Mouse (Mus musculus) limb, embryonic 13.5 days (tissue): Measurements from ENCODE around the gene Spint3. TPM values are rescaled to one million over a fixed set of nuclear protein-coding genes. Genes with fewer than 3 reads are reported as not detected.
A peak's percentile ranks its signal among the peaks of the same experiment; 100 is the strongest.

Source experiments
- ATAC-seq: fragments of 200-750 bp; cut with Nextera tagmentation; 2 replicates; pipeline ENCODE4 v1.8.0; 2017; ENCODE audit warnings: low read depth, moderate number of reproducible peaks, moderate TSS enrichment; ENCODE audit not compliant: low FRiP score
- H3K27ac ChIP-seq: fragments of 300-500 bp; sonication (generic); 2 replicates; pipeline ENCODE4 v1.5.1; 2015; ENCODE audit warnings: inconsistent platforms, mild to moderate bottlenecking, moderate library complexity
- H3K27me3 ChIP-seq: fragments of 300-500 bp; sonication (generic); 2 replicates; pipeline ENCODE4 v1.6.1; 2015; ENCODE audit warnings: mild to moderate bottlenecking, inconsistent platforms
- H3K36me3 ChIP-seq: fragments of 300-500 bp; sonication (generic); 2 replicates; pipeline ENCODE4 v1.6.1; 2015; ENCODE audit warnings: inconsistent platforms, mild to moderate bottlenecking, moderate library complexity
- H3K4me1 ChIP-seq: fragments of 300-500 bp; sonication (generic); 2 replicates; pipeline ENCODE4 v1.6.1; 2015; ENCODE audit warnings: inconsistent platforms
- H3K4me2 ChIP-seq: fragments of 300-500 bp; sonication (generic); replicated peaks from 2 replicates; pipeline ENCODE4 v1.6.1; 2015; ENCODE audit warnings: inconsistent platforms, mild to moderate bottlenecking, moderate library complexity
- H3K4me3 ChIP-seq: fragments of 300-500 bp; sonication (generic); 2 replicates; pipeline ENCODE4 v1.5.1; 2015; ENCODE audit warnings: moderate library complexity, mild to moderate bottlenecking, inconsistent platforms
- H3K9ac ChIP-seq: fragments of 300-500 bp; sonication (generic); 2 replicates; pipeline ENCODE4 v1.6.1; 2015; ENCODE audit warnings: mild to moderate bottlenecking, inconsistent platforms
- H3K9me3 ChIP-seq: fragments of 300-500 bp; sonication (generic); 2 replicates; pipeline ENCODE4 v1.6.1; 2016; ENCODE audit warnings: inconsistent platforms
- WGBS: fragments of 180-500 bp; shearing (Covaris S2); methylation state at CpG from one replicate; pipeline ENCODE4 v1.1.7; 2015; 5-methylcytosine and 5-hydroxymethylcytosine counted together
- polyA plus RNA-seq: library from polyadenylated mRNA; unstranded; fragments of >200 nt; fragmentation: Nextera tagmentation; extraction: Ambion mirVana; gene quantifications from 2 replicates; pipeline ENCODE4 v1.2.1, GENCODE M21; 2015

The Spint3 gene
- polyA plus RNA-seq, 1 experiment from 2014 or later, result not detected

- no peaks in the 10 kb centered on the region for H3K9me3 ChIP-seq
- H3K9ac ChIP-seq, result no peak overlapping the region
- H3K27me3 ChIP-seq, result peaks cover 5% of the 10 kb centered on the region
- no peak overlapping the region for H3K27ac ChIP-seq
- 88% methylated on average over 2 of the region's 2 CpGs for WGBS
- H3K4me1 ChIP-seq, result peaks cover 25% of the 10 kb centered on the region
- H3K4me2 ChIP-seq, result no peak overlapping the region
- H3K36me3 ChIP-seq, result peaks cover 14% of the 10 kb centered on the region
- ATAC-seq, result no peak
- H3K4me3 ChIP-seq, result no peak overlapping the region
Measured at GRCm38 (mm10) chr2:164566997-164567396, 6.3 kb downstream of the Spint3 start.

GRCm38 (mm10) chr2:164564346-164564745, 8.9 kb downstream of the Spint3 start:
- no peak for ATAC-seq
- Histone ChIP-seq H3K4me3 (no peak overlapping the region), H3K4me2 (peak overlapping the region; percentile 92), H3K9ac (no peak overlapping the region), H3K4me1 (peaks cover 25% of the 10 kb centered on the region), H3K27me3 (peaks cover 8% of the 10 kb centered on the region), H3K27ac (no peak overlapping the region), H3K36me3 (peaks cover 14% of the 10 kb centered on the region), H3K9me3 (no peaks in the 10 kb centered on the region)
- WGBS, result 73% methylated on average over 5 of the region's 5 CpGs

- Histone ChIP-seq H3K9me3 (no peaks in the 10 kb centered on the region), H3K36me3 (peaks cover 14% of the 10 kb centered on the region), H3K27ac (no peak overlapping the region), H3K4me1 (peaks cover 25% of the 10 kb centered on the region), H3K9ac (peak overlapping the region; percentile 75), H3K4me2 (peak overlapping the region; percentile 92), H3K4me3 (peak overlapping the region; percentile 50), H3K27me3 (peaks cover 8% of the 10 kb centered on the region)
- ATAC-seq, result peak; percentile 76
- under 1% methylated on average over 32 of the region's 32 CpGs for WGBS
Measured at GRCm38 (mm10) chr2:164563339-164564038, 9.8 kb downstream of the Spint3 start.

GRCm38 (mm10) chr2:164562391-164563188, 10.7 kb downstream of the Spint3 start, which contains the start of gene Wfdc2:
Gene Wfdc2, plus strand, starts transcription at chr2:164562413.
- Histone ChIP-seq H3K9ac (peak within 1 kb of the TSS; percentile 75), H3K9me3 (no peaks in the 10 kb centered on the region), H3K27ac (no peak within 1 kb of the TSS), H3K4me2 (peak within 1 kb of the TSS; percentile 92), H3K4me1 (peaks cover 25% of the 10 kb centered on the region), H3K4me3 (peak within 1 kb of the TSS; percentile 50), H3K36me3 (peaks cover 12% of the 10 kb centered on the region), H3K27me3 (peaks cover 12% of the 10 kb centered on the region)
- ATAC-seq, result no peak
- WGBS, result 5% methylated on average over 24 of the region's 24 CpGs

GRCm38 (mm10) chr2:164560106-164560505, 13.2 kb downstream of the Spint3 start:
- peaks cover 12% of the 10 kb centered on the region for H3K27me3 ChIP-seq
- H3K27ac ChIP-seq, result no peak overlapping the region
- H3K36me3 ChIP-seq, result no peaks in the 10 kb centered on the region
- peaks cover 25% of the 10 kb centered on the region for H3K4me1 ChIP-seq
- 83% methylated on average over 8 of the region's 8 CpGs for WGBS
- no peaks in the 10 kb centered on the region for H3K9me3 ChIP-seq
- no peak overlapping the region for H3K4me3 ChIP-seq
- H3K4me2 ChIP-seq, result no peak overlapping the region
- no peak overlapping the region for H3K9ac ChIP-seq
- ATAC-seq, result no peak

- no peak for ATAC-seq
- Histone ChIP-seq H3K4me3 (no peak overlapping the region), H3K27me3 (peaks cover 12% of the 10 kb centered on the region), H3K4me1 (peaks cover 18% of the 10 kb centered on the region), H3K4me2 (no peak overlapping the region), H3K9me3 (no peaks in the 10 kb centered on the region), H3K36me3 (no peaks in the 10 kb centered on the region), H3K9ac (no peak overlapping the region), H3K27ac (no peak overlapping the region)
- 41% methylated on average over 16 of the region's 16 CpGs for WGBS
Measured at GRCm38 (mm10) chr2:164558991-164559645, 14.1 kb downstream of the Spint3 start.

- WGBS, result 79% methylated on average over 8 of the region's 8 CpGs
- Histone ChIP-seq H3K27ac (no peak overlapping the region), H3K9ac (no peak overlapping the region), H3K36me3 (no peaks in the 10 kb centered on the region), H3K4me2 (no peak overlapping the region), H3K9me3 (no peaks in the 10 kb centered on the region), H3K4me1 (peaks cover 13% of the 10 kb centered on the region), H3K4me3 (no peak overlapping the region), H3K27me3 (peaks cover 12% of the 10 kb centered on the region)
- no peak for ATAC-seq
Measured at GRCm38 (mm10) chr2:164558426-164558825, 14.8 kb downstream of the Spint3 start.

GRCm38 (mm10) chr2:164551502-164551901, 21.8 kb downstream of the Spint3 start:
- H3K9ac ChIP-seq, result no peak overlapping the region
- H3K4me1 ChIP-seq, result 0 out of 2 replicates have a peak, but pooled peaks cover 6% of the 10 kb centered on the region
- no peak for ATAC-seq
- no peaks in the 10 kb centered on the region for H3K9me3 ChIP-seq
- H3K27ac ChIP-seq, result no peak overlapping the region
- no peak overlapping the region for H3K4me3 ChIP-seq
- no peak overlapping the region for H3K4me2 ChIP-seq
- WGBS, result 88% methylated on average over 9 of the region's 9 CpGs
- H3K36me3 ChIP-seq, result no peaks in the 10 kb centered on the region
- H3K27me3 ChIP-seq, result peaks cover 11% of the 10 kb centered on the region; the same call in 1 of the 2 replicates

GRCm38 (mm10) chr2:164550895-164551269, 22.4 kb downstream of the Spint3 start:
- Histone ChIP-seq H3K4me1 (0 out of 2 replicates have a peak, but pooled peaks cover 6% of the 10 kb centered on the region), H3K4me3 (no peak overlapping the region), H3K9ac (no peak overlapping the region; the same call in 1 of the 2 replicates), H3K9me3 (no peaks in the 10 kb centered on the region), H3K27ac (no peak overlapping the region), H3K27me3 (peaks cover 11% of the 10 kb centered on the region; the same call in 1 of the 2 replicates), H3K4me2 (no peak overlapping the region), H3K36me3 (no peaks in the 10 kb centered on the region)
- ATAC-seq, result no peak
- WGBS, result 78% methylated on average over 2 of the region's 2 CpGs

GRCm38 (mm10) chr2:164549963-164550894, 23.0 kb downstream of the Spint3 start:
- H3K9me3 ChIP-seq, result no peaks in the 10 kb centered on the region
- no peaks in the 10 kb centered on the region for H3K36me3 ChIP-seq
- H3K9ac ChIP-seq, result peak overlapping the region; percentile 43; the same call in 1 of the 2 replicates
- 0 out of 2 replicates have a peak, but pooled peaks cover 6% of the 10 kb centered on the region for H3K4me1 ChIP-seq
- no peak for ATAC-seq
- no peak overlapping the region for H3K27ac ChIP-seq
- 0 out of 2 replicates have a peak overlapping the region, but pooled peaks have one; percentile 11 for H3K4me2 ChIP-seq
- H3K4me3 ChIP-seq, result no peak overlapping the region
- WGBS, result 27% methylated on average over 10 of the region's 10 CpGs
- H3K27me3 ChIP-seq, result peaks cover 11% of the 10 kb centered on the region; the same call in 1 of the 2 replicates

GRCm38 (mm10) chr2:164549338-164549737, 23.9 kb downstream of the Spint3 start:
- ATAC-seq, result no peak
- Histone ChIP-seq H3K4me2 (no peak overlapping the region), H3K9ac (no peak overlapping the region), H3K9me3 (no peaks in the 10 kb centered on the region), H3K27ac (no peak overlapping the region), H3K36me3 (no peaks in the 10 kb centered on the region), H3K4me3 (no peak overlapping the region), H3K4me1 (0 out of 2 replicates have a peak, but pooled peaks cover 6% of the 10 kb centered on the region), H3K27me3 (peaks cover 11% of the 10 kb centered on the region; the same call in 1 of the 2 replicates)
- WGBS, result 49% methylated on average over 4 of the region's 4 CpGs
